Mouse (Mus musculus) hindbrain, embryonic 10.5 days (tissue): ENCODE measurements around the gene Prima1. TPM values are rescaled to one million over a fixed set of nuclear protein-coding genes. Genes with fewer than 3 reads are reported as not detected.

Experiments used
- DNase-seq: peaks from one replicate; pipeline ENCODE4 v3.0.0-alpha.2; 2017; ENCODE audit warnings: low spot score
- H3K27ac ChIP-seq: fragments of 300-500 bp; sonication (generic); 2 replicates; pipeline ENCODE4 v1.5.1; 2016; ENCODE audit warnings: mild to moderate bottlenecking, moderate library complexity
- H3K27me3 ChIP-seq: fragments of 300-500 bp; sonication (generic); 2 replicates; pipeline ENCODE4 v1.6.1; 2016; ENCODE audit warnings: mild to moderate bottlenecking; ENCODE audit not compliant: poor library complexity, insufficient read depth, severe bottlenecking
- H3K36me3 ChIP-seq: fragments of 300-500 bp; sonication (generic); 2 replicates; pipeline ENCODE4 v1.6.1; 2016; ENCODE audit warnings: mild to moderate bottlenecking, moderate library complexity
- H3K4me1 ChIP-seq: fragments of 300-500 bp; sonication (generic); replicated peaks from 2 replicates; pipeline ENCODE4 v1.6.1; 2016; ENCODE audit warnings: mild to moderate bottlenecking
- H3K4me3 ChIP-seq: fragments of 300-500 bp; sonication (generic); 2 replicates; pipeline ENCODE4 v1.5.1; 2016; ENCODE audit warnings: mild to moderate bottlenecking, moderate library complexity
- H3K9me3 ChIP-seq: fragments of 300-500 bp; sonication (generic); 2 replicates; pipeline ENCODE4 v1.6.1; 2016; ENCODE audit warnings: mild to moderate bottlenecking, moderate library complexity
- WGBS: fragments of 180-500 bp; shearing (Covaris S2); methylation state at CpG from one replicate; pipeline ENCODE4 v1.1.7; 2016; 5-methylcytosine and 5-hydroxymethylcytosine counted together
- polyA plus RNA-seq: library from polyadenylated mRNA; unstranded; fragments of >200 nt; fragmentation: Nextera tagmentation; extraction: Ambion mirVana; gene quantifications from 2 replicates; pipeline ENCODE4 v1.2.1, GENCODE M21; 2016

The Prima1 gene
- polyA plus RNA-seq, 1 experiment from 2014 or later = 1.2 TPM

DNA sequence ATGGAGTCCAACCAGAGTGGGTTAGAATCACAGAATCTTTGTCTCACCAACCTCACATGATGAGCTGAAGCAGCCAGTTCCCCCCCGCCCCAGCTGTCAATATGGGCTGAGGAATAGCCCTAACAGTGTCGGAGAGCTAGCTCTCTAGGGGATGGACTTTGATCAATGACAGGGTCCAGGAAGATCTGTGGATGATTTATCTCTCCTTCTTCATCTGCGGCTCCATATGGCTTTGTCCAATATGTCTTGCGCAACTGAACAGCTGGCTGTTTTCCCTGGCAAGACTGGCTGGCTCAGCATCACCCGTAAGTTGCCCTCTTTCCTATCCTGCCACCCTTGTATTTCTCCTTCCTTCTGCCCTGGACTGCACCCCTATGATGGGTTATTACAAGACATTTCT lies 9.2 kb upstream of the Prima1 start:
- WGBS = 84% methylated on average over 5 of the region's 5 CpGs
- H3K4me1 ChIP-seq = no peaks in the 10 kb centered on the region
- H3K27ac ChIP-seq = no peak overlapping the region
- H3K4me3 ChIP-seq = no peak overlapping the region
- H3K9me3 ChIP-seq = no peaks in the 10 kb centered on the region
- no peak for DNase-seq
- H3K27me3 ChIP-seq = no peaks in the 10 kb centered on the region
- H3K36me3 ChIP-seq = no peaks in the 10 kb centered on the region

GRCm38 (mm10) chr12:103250333-103250732 lies 8.4 kb upstream of the Prima1 start:
- WGBS = 88% methylated on average over 6 of the region's 6 CpGs
- Histone ChIP-seq H3K27me3 (peaks cover 1% of the 10 kb centered on the region; the same call in 1 of the 2 replicates), H3K4me1 (no peaks in the 10 kb centered on the region), H3K4me3 (no peak overlapping the region), H3K27ac (no peak overlapping the region), H3K9me3 (no peaks in the 10 kb centered on the region), H3K36me3 (no peaks in the 10 kb centered on the region)
- no peak for DNase-seq

DNA sequence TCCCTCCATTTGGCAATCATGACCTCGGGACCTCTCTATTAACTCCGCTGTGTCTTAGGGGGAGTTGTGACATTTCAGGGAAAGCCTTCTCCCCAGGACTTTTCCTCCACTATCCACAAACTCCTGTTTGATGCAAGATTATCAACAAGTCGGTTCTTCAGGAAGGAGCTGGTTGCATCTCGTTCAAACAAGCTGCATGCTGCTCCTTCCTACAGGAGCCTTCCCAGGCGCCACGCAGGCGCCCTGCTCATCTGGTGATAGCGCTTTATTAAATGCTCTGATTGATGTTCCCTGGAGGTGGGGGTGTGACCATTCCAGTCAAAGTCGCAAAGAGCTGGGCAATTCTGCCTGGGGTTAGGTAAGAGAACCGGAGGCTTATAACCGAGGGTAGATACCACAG lies 1.1 kb upstream of the Prima1 start:
- no peaks in the 10 kb centered on the region for H3K9me3 ChIP-seq
- H3K36me3 ChIP-seq = no peaks in the 10 kb centered on the region
- H3K4me3 ChIP-seq = peak overlapping the region; percentile 79
- peak overlapping the region; percentile 94 for H3K27ac ChIP-seq
- peaks cover 31% of the 10 kb centered on the region for H3K4me1 ChIP-seq
- 4% methylated on average over 11 of the region's 11 CpGs for WGBS
- DNase-seq = no peak
- peaks cover 57% of the 10 kb centered on the region for H3K27me3 ChIP-seq

GRCm38 (mm10) chr12:103242591-103243025 lies 658 bp upstream of the Prima1 start:
- H3K9me3 ChIP-seq = no peaks in the 10 kb centered on the region
- H3K4me1 ChIP-seq = peaks cover 31% of the 10 kb centered on the region
- H3K36me3 ChIP-seq = no peaks in the 10 kb centered on the region
- H3K27ac ChIP-seq = peak overlapping the region; percentile 94
- DNase-seq = peak; percentile 65
- under 1% methylated on average over 34 of the region's 34 CpGs for WGBS
- H3K4me3 ChIP-seq = peak overlapping the region; percentile 79
- H3K27me3 ChIP-seq = peaks cover 57% of the 10 kb centered on the region

DNA sequence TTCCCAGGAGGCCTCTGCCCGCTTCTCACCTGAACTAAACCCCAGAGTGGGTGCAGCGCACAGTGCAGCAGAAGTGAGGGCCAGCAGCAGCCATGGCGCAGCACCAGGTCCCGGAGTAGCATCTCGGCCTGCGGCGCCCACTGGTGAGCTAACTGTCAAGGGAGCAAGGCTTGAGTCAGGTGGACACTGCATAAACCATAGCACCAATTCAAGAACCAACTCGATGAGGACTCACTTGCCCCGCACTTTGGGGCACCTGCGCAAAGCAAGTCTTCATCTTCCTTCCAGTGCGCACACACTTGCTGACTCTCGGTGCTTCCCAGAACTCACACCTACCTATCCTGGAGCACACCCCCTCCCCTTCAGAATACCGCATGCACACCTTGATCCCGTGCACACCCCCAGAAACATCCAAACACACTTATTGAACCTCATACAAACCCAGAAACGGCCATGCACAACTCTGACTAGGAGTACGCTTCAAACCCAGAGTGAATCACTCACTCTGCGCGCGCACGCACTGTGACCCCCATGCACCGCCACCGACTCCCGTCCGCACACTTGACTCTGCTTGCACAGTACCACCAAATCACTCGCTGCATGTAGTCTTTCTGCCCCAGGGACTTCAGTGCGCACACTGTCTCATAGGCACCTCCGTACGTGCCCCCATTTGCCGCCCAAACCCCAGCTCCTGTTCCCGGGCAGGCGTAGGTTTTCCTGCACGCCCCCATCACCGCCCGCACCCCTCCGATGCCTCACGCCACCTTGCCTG lies 453 bp downstream of the Prima1 start:
- Histone ChIP-seq H3K36me3 (no peaks in the 10 kb centered on the region), H3K27ac (peak overlapping the region; percentile 94), H3K9me3 (no peaks in the 10 kb centered on the region), H3K27me3 (peaks cover 57% of the 10 kb centered on the region), H3K4me1 (peaks cover 33% of the 10 kb centered on the region), H3K4me3 (peak overlapping the region; percentile 79)
- DNase-seq = peak; percentile 11
- WGBS = 7% methylated on average over 36 of the region's 36 CpGs

GRCm38 (mm10) chr12:103238924-103239460 lies 3.0 kb downstream of the Prima1 start:
- Histone ChIP-seq H3K9me3 (no peaks in the 10 kb centered on the region), H3K36me3 (no peaks in the 10 kb centered on the region), H3K27me3 (peaks cover 43% of the 10 kb centered on the region), H3K27ac (no peak overlapping the region), H3K4me1 (peaks cover 33% of the 10 kb centered on the region), H3K4me3 (no peak overlapping the region)
- DNase-seq = no peak
- 81% methylated on average over 7 of the region's 7 CpGs for WGBS

- DNase-seq = no peak
- WGBS = 70% methylated on average over 2 of the region's 2 CpGs
- H3K4me1 ChIP-seq = peaks cover 6% of the 10 kb centered on the region; the same call in 1 of the 2 replicates
- H3K27me3 ChIP-seq = peaks cover 17% of the 10 kb centered on the region
- no peak overlapping the region for H3K27ac ChIP-seq
- H3K36me3 ChIP-seq = no peaks in the 10 kb centered on the region
- no peaks in the 10 kb centered on the region for H3K9me3 ChIP-seq
- no peak overlapping the region for H3K4me3 ChIP-seq
Measured at GRCm38 (mm10) chr12:103235856-103236255, 6.1 kb downstream of the Prima1 start.

- peaks cover 5% of the 10 kb centered on the region; the same call in 1 of the 2 replicates for H3K4me1 ChIP-seq
- WGBS = 78% methylated on average over 10 of the region's 10 CpGs
- no peaks in the 10 kb centered on the region for H3K9me3 ChIP-seq
- no peak for DNase-seq
- H3K36me3 ChIP-seq = no peaks in the 10 kb centered on the region
- no peak overlapping the region for H3K27ac ChIP-seq
- H3K27me3 ChIP-seq = peaks cover 11% of the 10 kb centered on the region
- no peak overlapping the region for H3K4me3 ChIP-seq
Measured at GRCm38 (mm10) chr12:103235251-103235650, 6.7 kb downstream of the Prima1 start.

GRCm38 (mm10) chr12:103229058-103229457 lies 12.9 kb downstream of the Prima1 start:
- DNase-seq = no peak
- Histone ChIP-seq H3K36me3 (no peaks in the 10 kb centered on the region), H3K27ac (no peak overlapping the region), H3K27me3 (no peaks in the 10 kb centered on the region), H3K4me1 (peaks cover 9% of the 10 kb centered on the region), H3K4me3 (no peak overlapping the region), H3K9me3 (no peaks in the 10 kb centered on the region)
- WGBS = 91% methylated on average over 4 of the region's 4 CpGs

DNA sequence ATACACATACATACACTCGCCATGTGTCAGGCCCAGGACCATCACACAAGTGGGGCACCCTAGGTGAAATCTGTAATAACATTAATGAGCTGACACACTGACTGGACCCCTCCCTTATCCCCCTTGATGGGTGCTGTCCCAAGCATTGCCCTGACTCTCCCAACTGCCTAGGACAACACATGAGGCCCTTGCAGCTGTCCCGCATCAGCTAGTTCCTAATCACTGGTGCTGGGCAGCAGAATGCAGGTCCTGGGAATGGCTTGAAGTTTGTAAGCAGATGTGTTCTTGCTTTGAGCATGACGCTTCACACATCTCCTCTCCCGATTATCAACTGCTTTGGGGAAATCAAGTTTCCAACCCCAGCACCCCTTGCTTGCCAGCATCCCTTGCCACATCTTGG lies 15.8 kb downstream of the Prima1 start:
- Histone ChIP-seq H3K4me3 (no peak overlapping the region), H3K4me1 (peaks cover 9% of the 10 kb centered on the region), H3K36me3 (no peaks in the 10 kb centered on the region), H3K27ac (no peak overlapping the region), H3K27me3 (no peaks in the 10 kb centered on the region), H3K9me3 (no peaks in the 10 kb centered on the region)
- no peak for DNase-seq
- 85% methylated on average over 4 of the region's 4 CpGs for WGBS

- Histone ChIP-seq H3K9me3 (no peaks in the 10 kb centered on the region), H3K27ac (no peak overlapping the region), H3K4me1 (peaks cover 3% of the 10 kb centered on the region), H3K4me3 (no peak overlapping the region), H3K36me3 (no peaks in the 10 kb centered on the region), H3K27me3 (no peaks in the 10 kb centered on the region)
- 94% methylated on average over 9 of the region's 9 CpGs for WGBS
- no peak for DNase-seq
Measured at GRCm38 (mm10) chr12:103223671-103224070, 18.3 kb downstream of the Prima1 start.

DNA sequence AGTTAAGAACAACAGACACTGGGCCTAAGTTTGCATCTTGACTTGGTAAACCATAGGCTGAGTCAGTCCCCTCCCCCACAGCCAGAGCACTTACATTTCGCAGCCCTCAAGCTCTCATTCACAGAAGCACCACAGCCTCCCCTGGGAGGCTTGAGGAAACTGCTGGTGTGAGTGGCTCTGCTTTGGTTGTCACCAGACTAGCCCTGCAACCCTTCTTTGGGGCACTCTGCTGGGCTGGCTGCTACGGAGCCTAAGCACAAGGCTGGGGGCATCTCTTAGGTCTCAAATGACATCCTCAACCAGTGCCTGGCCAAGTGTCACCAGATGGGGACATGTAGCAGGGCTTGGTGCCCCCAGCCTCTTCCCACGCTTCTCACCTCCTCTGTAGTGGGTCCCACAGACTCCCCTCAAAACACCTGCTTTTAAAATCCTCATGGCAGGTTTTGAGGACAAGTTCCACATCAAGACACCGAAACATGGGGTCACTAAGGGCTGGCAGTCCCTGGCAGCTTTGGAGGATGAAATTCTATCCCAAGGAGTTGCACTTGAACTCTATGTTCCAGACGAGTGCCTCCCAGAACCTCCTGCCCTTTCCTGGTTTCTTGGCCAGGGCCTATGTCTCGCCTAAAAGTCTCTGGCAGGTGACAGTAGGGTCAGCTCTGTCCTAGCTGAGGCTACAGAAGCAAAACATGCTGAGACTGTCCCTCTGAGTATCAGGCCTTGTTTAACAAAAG lies 25.9 kb downstream of the Prima1 start:
- DNase-seq = no peak
- H3K36me3 ChIP-seq = no peaks in the 10 kb centered on the region
- H3K4me1 ChIP-seq = peaks cover 24% of the 10 kb centered on the region
- WGBS = 67% methylated on average over 6 of the region's 6 CpGs
- peak overlapping the region; percentile 40; the same call in 1 of the 2 replicates for H3K27ac ChIP-seq
- no peak overlapping the region for H3K4me3 ChIP-seq
- H3K27me3 ChIP-seq = no peaks in the 10 kb centered on the region
- no peaks in the 10 kb centered on the region for H3K9me3 ChIP-seq

DNA sequence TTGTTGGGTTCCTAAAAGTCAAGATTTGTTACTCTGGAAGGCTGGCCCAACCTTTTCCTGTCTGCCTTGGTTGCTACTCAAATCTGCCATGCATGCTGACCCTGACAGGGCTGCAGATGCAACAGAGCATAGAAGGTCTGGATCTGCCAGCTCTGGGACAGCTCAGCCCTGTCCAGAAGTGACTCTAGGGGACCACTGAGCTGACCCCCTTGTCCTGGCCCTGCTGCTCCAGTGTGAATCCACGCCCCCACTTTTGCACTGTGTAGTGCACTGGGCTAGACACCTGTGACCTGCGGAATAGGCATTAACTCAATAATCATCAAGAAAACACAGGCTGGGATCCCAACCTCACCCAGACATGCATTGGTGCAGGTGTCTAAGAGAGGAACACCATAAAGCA lies 27.2 kb downstream of the Prima1 start:
- H3K4me1 ChIP-seq = peaks cover 26% of the 10 kb centered on the region
- H3K36me3 ChIP-seq = no peaks in the 10 kb centered on the region
- no peaks in the 10 kb centered on the region for H3K9me3 ChIP-seq
- 88% methylated on average over 2 of the region's 2 CpGs for WGBS
- no peak for DNase-seq
- H3K27me3 ChIP-seq = no peaks in the 10 kb centered on the region
- no peak overlapping the region for H3K27ac ChIP-seq
- H3K4me3 ChIP-seq = no peak overlapping the region
